Mouse (Mus musculus) lung, embryonic 16.5 days (tissue): ENCODE results near the gene Atl2. TPM values are rescaled to one million over a fixed set of nuclear protein-coding genes. Genes with fewer than 3 reads are reported as not detected.

Experiments
- ATAC-seq: fragments of 200-750 bp; cut with Nextera tagmentation; 2 replicates; pipeline ENCODE4 v1.8.0; 2017; ENCODE audit warnings: low read depth, mild to moderate bottlenecking, moderate library complexity
- H3K27ac ChIP-seq: fragments of 300-500 bp; sonication (generic); 2 replicates; pipeline ENCODE4 v1.5.1; 2014; ENCODE audit warnings: mild to moderate bottlenecking, control low read depth, low read length
- H3K27me3 ChIP-seq: fragments of 300-500 bp; sonication (generic); 2 replicates; pipeline ENCODE4 v1.6.1; 2014; ENCODE audit warnings: low read depth, low read length, mixed read lengths; ENCODE audit not compliant: control insufficient read depth, insufficient read depth
- H3K36me3 ChIP-seq: fragments of 300-500 bp; sonication (generic); 2 replicates; pipeline ENCODE4 v1.6.1; 2014; ENCODE audit warnings: low read length; ENCODE audit not compliant: control insufficient read depth, insufficient read depth
- H3K4me1 ChIP-seq: fragments of 300-500 bp; sonication (generic); replicated peaks from 2 replicates; pipeline ENCODE4 v1.6.1; 2014; ENCODE audit warnings: low read length, mixed read lengths; ENCODE audit not compliant: control insufficient read depth, insufficient read depth
- H3K4me2 ChIP-seq: fragments of 300-500 bp; sonication (generic); 2 replicates; pipeline ENCODE4 v1.6.1; 2014; ENCODE audit warnings: low read depth, low read length, control low read depth
- H3K4me3 ChIP-seq: fragments of 300-500 bp; sonication (generic); 2 replicates; pipeline ENCODE4 v1.5.1; 2014; ENCODE audit warnings: mild to moderate bottlenecking, low read length, control low read depth
- H3K9ac ChIP-seq: fragments of 300-500 bp; sonication (generic); 2 replicates; pipeline ENCODE4 v1.6.1; 2014; ENCODE audit warnings: low read length, control low read depth
- H3K9me3 ChIP-seq: fragments of 300-500 bp; sonication (generic); 2 replicates; pipeline ENCODE4 v1.6.1; 2016; ENCODE audit warnings: low read length; ENCODE audit not compliant: control insufficient read depth
- WGBS: fragments of 180-500 bp; shearing (Covaris S2); extraction: QIAGEN DNeasy Blood & Tissue Kit; methylation state at CpG from one replicate; pipeline ENCODE4 v1.1.7; 2014; 5-methylcytosine and 5-hydroxymethylcytosine counted together
- polyA plus RNA-seq: library from polyadenylated mRNA; unstranded; fragments of >200 nt; fragmentation: Nextera tagmentation; extraction: Ambion mirVana; gene quantifications from 2 replicates; pipeline ENCODE4 v1.2.1, GENCODE M21; 2015

The Atl2 gene
- polyA plus RNA-seq, 1 experiment from 2014 or later, result 38.4 TPM

- H3K36me3 ChIP-seq, result no peaks in the 10 kb centered on the region
- no peak overlapping the region for H3K4me2 ChIP-seq
- H3K4me1 ChIP-seq, result no peaks in the 10 kb centered on the region
- ATAC-seq, result no peak
- 79% methylated on average over 8 of the region's 8 CpGs for WGBS
- no peaks in the 10 kb centered on the region for H3K27me3 ChIP-seq
- no peaks in the 10 kb centered on the region for H3K9me3 ChIP-seq
- no peak overlapping the region for H3K27ac ChIP-seq
- H3K4me3 ChIP-seq, result no peak overlapping the region
- no peak overlapping the region for H3K9ac ChIP-seq
These were observed 11.0 kb upstream of the Atl2 start for GRCm38 (mm10) chr17:79906791-79907494.

- Histone ChIP-seq H3K4me2 (no peak overlapping the region), H3K9ac (no peak overlapping the region), H3K4me3 (no peak overlapping the region), H3K27ac (no peak overlapping the region), H3K9me3 (no peaks in the 10 kb centered on the region), H3K27me3 (no peaks in the 10 kb centered on the region), H3K4me1 (no peaks in the 10 kb centered on the region), H3K36me3 (no peaks in the 10 kb centered on the region)
- 81% methylated on average over 4 of the region's 4 CpGs for WGBS
- no peak for ATAC-seq
These were observed 8.7 kb upstream of the Atl2 start for GRCm38 (mm10) chr17:79904593-79904992.

GRCm38 (mm10) chr17:79901207-79901606, 5.3 kb upstream of the Atl2 start:
- no peaks in the 10 kb centered on the region for H3K36me3 ChIP-seq
- no peak overlapping the region for H3K9ac ChIP-seq
- 63% methylated on average over 6 of the region's 6 CpGs for WGBS
- no peak overlapping the region for H3K4me3 ChIP-seq
- no peak for ATAC-seq
- no peak overlapping the region for H3K27ac ChIP-seq
- no peaks in the 10 kb centered on the region for H3K9me3 ChIP-seq
- peaks cover 3% of the 10 kb centered on the region; the same call in 1 of the 2 replicates for H3K4me1 ChIP-seq
- no peak overlapping the region for H3K4me2 ChIP-seq
- peaks cover 9% of the 10 kb centered on the region; the same call in 1 of the 2 replicates for H3K27me3 ChIP-seq

GRCm38 (mm10) chr17:79898156-79898746, 2.3 kb upstream of the Atl2 start:
- Histone ChIP-seq H3K4me1 (peaks cover 15% of the 10 kb centered on the region), H3K36me3 (no peaks in the 10 kb centered on the region), H3K27me3 (peaks cover 9% of the 10 kb centered on the region; the same call in 1 of the 2 replicates), H3K4me2 (no peak overlapping the region), H3K9ac (no peak overlapping the region), H3K9me3 (no peaks in the 10 kb centered on the region), H3K4me3 (no peak overlapping the region), H3K27ac (no peak overlapping the region)
- no peak for ATAC-seq
- WGBS, result 49% methylated on average over 6 of the region's 6 CpGs

GRCm38 (mm10) chr17:79897666-79898065, 1.7 kb upstream of the Atl2 start:
- Histone ChIP-seq H3K27me3 (peaks cover 9% of the 10 kb centered on the region; the same call in 1 of the 2 replicates), H3K4me1 (peaks cover 18% of the 10 kb centered on the region), H3K4me3 (no peak overlapping the region), H3K36me3 (no peaks in the 10 kb centered on the region), H3K9ac (no peak overlapping the region), H3K4me2 (no peak overlapping the region), H3K27ac (no peak overlapping the region), H3K9me3 (no peaks in the 10 kb centered on the region)
- WGBS, result 67% methylated on average over 3 of the region's 3 CpGs
- no peak for ATAC-seq

GRCm38 (mm10) chr17:79894971-79895882, 696 bp downstream of the Atl2 start:
- Histone ChIP-seq H3K9ac (peak overlapping the region; percentile 97), H3K9me3 (no peaks in the 10 kb centered on the region)

GRCm38 (mm10) chr17:79894054-79894453, 1.9 kb downstream of the Atl2 start:
- Histone ChIP-seq H3K4me3 (peak overlapping the region; percentile 97), H3K4me2 (peak overlapping the region; percentile 95), H3K9ac (peak overlapping the region; percentile 39), H3K9me3 (no peaks in the 10 kb centered on the region), H3K27me3 (peaks cover 9% of the 10 kb centered on the region; the same call in 1 of the 2 replicates), H3K36me3 (no peaks in the 10 kb centered on the region), H3K4me1 (peaks cover 27% of the 10 kb centered on the region), H3K27ac (no peak overlapping the region)
- no peak for ATAC-seq
- 34% methylated on average over 4 of the region's 4 CpGs for WGBS

More at GRCm38 (mm10) chr17:79894971-79895882, 696 bp downstream of the Atl2 start:
- peak; percentile 79 for ATAC-seq
- Histone ChIP-seq H3K27ac (peak overlapping the region; percentile 97), H3K4me3 (peak overlapping the region; percentile 97), H3K4me2 (peak overlapping the region; percentile 95), H3K4me1 (peaks cover 27% of the 10 kb centered on the region), H3K36me3 (no peaks in the 10 kb centered on the region), H3K27me3 (peaks cover 9% of the 10 kb centered on the region; the same call in 1 of the 2 replicates)
- WGBS, result under 1% methylated on average over 56 of the region's 100 CpGs

- Histone ChIP-seq H3K9ac (no peak overlapping the region), H3K27ac (no peak overlapping the region), H3K4me2 (no peak overlapping the region), H3K4me3 (no peak overlapping the region), H3K9me3 (no peaks in the 10 kb centered on the region), H3K4me1 (peaks cover 33% of the 10 kb centered on the region), H3K36me3 (no peaks in the 10 kb centered on the region), H3K27me3 (0 out of 2 replicates have a peak, but pooled peaks cover 5% of the 10 kb centered on the region)
- 34% methylated on average over 7 of the region's 7 CpGs for WGBS
- no peak for ATAC-seq
These were observed 4.0 kb downstream of the Atl2 start for GRCm38 (mm10) chr17:79891944-79892343.

GRCm38 (mm10) chr17:79887926-79888325, 8.0 kb downstream of the Atl2 start:
- H3K27me3 ChIP-seq, result no peaks in the 10 kb centered on the region
- H3K4me3 ChIP-seq, result no peak overlapping the region
- no peaks in the 10 kb centered on the region for H3K36me3 ChIP-seq
- no peak overlapping the region for H3K4me2 ChIP-seq
- WGBS, result 60% methylated on average over 1 of the region's 1 CpGs
- H3K27ac ChIP-seq, result no peak overlapping the region
- no peak for ATAC-seq
- H3K4me1 ChIP-seq, result peaks cover 15% of the 10 kb centered on the region
- no peaks in the 10 kb centered on the region for H3K9me3 ChIP-seq
- H3K9ac ChIP-seq, result no peak overlapping the region
